Mouse (Mus musculus): ENCODE results near the gene Cdkn1b. TPM values are rescaled to one million over a fixed set of nuclear protein-coding genes. Genes with fewer than 3 reads are reported as not detected.

The Cdkn1b gene
- 33.2 and 44.7 TPM in 2 replicates for total RNA-seq (2014; rRNA removed)
- 26.3 and 30.2 TPM in 2 replicates for polyA plus RNA-seq (2015; fragmentation: Nextera tagmentation; extraction: Ambion mirVana)

- no peaks in the 10 kb centered on the region for H3K36me3 ChIP-seq (ENCODE audit: insufficient read depth, low read length)
- H3K27ac ChIP-seq, result peak within 1 kb of the TSS; percentile 95
- ATAC-seq (peak; percentile 97), DNase-seq (ENCODE audit: low spot score) (peak; percentile 96)
- no peaks in the 10 kb centered on the region for H3K9me3 ChIP-seq (ENCODE audit: low read length)
- H3K4me2 ChIP-seq (ENCODE audit: low read depth, low read length), result peak within 1 kb of the TSS; percentile 83
- no peak; the same call in 1 of the 2 replicates for TF ChIP-seq CTCF (IDR thresholded peaks at IDR 0.05; ENCODE audit: low read depth)
- WGBS, result under 1% methylated on average over 76 of the region's 77 CpGs
- peak within 1 kb of the TSS; percentile 83 for H3K9ac ChIP-seq (replicated peaks; ENCODE audit: low read length)
- no peaks in the 10 kb centered on the region; the same call in 1 of the 2 replicates for H3K27me3 ChIP-seq (ENCODE audit: insufficient read depth, low read length)
- H3K4me3 ChIP-seq (ENCODE audit: low read length), result peak within 1 kb of the TSS; percentile 91
- 0 out of 2 replicates have a peak, but pooled peaks cover 5% of the 10 kb centered on the region for H3K4me1 ChIP-seq (ENCODE audit: insufficient read depth, low read length)
Observed at GRCm38 (mm10) chr6:134920190-134921013, at the start of gene Cdkn1b. Gene Cdkn1b (plus strand): TSS chr6:134920401.

GRCm38 (mm10) chr6:134870887-134871286 lies 49.3 kb upstream of the Cdkn1b start:
- no peak overlapping the region for H3K4me2 ChIP-seq (ENCODE audit: low read depth, low read length)
- 94% methylated on average over 4 of the region's 4 CpGs for WGBS
- H3K4me1 ChIP-seq (ENCODE audit: insufficient read depth, low read length), result no peaks in the 10 kb centered on the region
- no peak overlapping the region for H3K9ac ChIP-seq (replicated peaks; ENCODE audit: low read length)
- no peaks in the 10 kb centered on the region for H3K9me3 ChIP-seq (ENCODE audit: low read length)
- DNase-seq (ENCODE audit: low spot score) (no peak), ATAC-seq (no peak)
- no peak for TF ChIP-seq CTCF (IDR thresholded peaks at IDR 0.05; ENCODE audit: low read depth)
- no peak overlapping the region for H3K4me3 ChIP-seq (ENCODE audit: low read length)
- peaks cover 19% of the 10 kb centered on the region for H3K36me3 ChIP-seq (ENCODE audit: insufficient read depth, low read length)
- no peak overlapping the region for H3K27ac ChIP-seq
- H3K27me3 ChIP-seq (ENCODE audit: insufficient read depth, low read length), result no peaks in the 10 kb centered on the region

- no peak for DNase-seq (ENCODE audit: low spot score)
- TF ChIP-seq CTCF (IDR thresholded peaks at IDR 0.05; ENCODE audit: low read depth), result no peak
- no peak for ATAC-seq
- H3K4me3 ChIP-seq (ENCODE audit: low read length), result no peak overlapping the region
- H3K4me2 ChIP-seq (ENCODE audit: low read depth, low read length), result no peak overlapping the region
- no peak overlapping the region for H3K27ac ChIP-seq
- no peaks in the 10 kb centered on the region for H3K9me3 ChIP-seq (ENCODE audit: low read length)
- H3K4me1 ChIP-seq (ENCODE audit: insufficient read depth, low read length), result no peaks in the 10 kb centered on the region
- peaks cover 16% of the 10 kb centered on the region for H3K36me3 ChIP-seq (ENCODE audit: insufficient read depth, low read length)
- no peak overlapping the region for H3K9ac ChIP-seq (replicated peaks; ENCODE audit: low read length)
- 93% methylated on average over 2 of the region's 2 CpGs for WGBS
- H3K27me3 ChIP-seq (ENCODE audit: insufficient read depth, low read length), result no peaks in the 10 kb centered on the region
Observed at GRCm38 (mm10) chr6:134872236-134872635, 48.0 kb upstream of the Cdkn1b start.

- ATAC-seq (no peak), DNase-seq (ENCODE audit: low spot score) (no peak)
- Histone ChIP-seq H3K9me3 (ENCODE audit: low read length) (no peaks in the 10 kb centered on the region), H3K27ac (no peak overlapping the region), H3K9ac (replicated peaks; ENCODE audit: low read length) (no peak overlapping the region), H3K36me3 (ENCODE audit: insufficient read depth, low read length) (peaks cover 16% of the 10 kb centered on the region), H3K4me3 (ENCODE audit: low read length) (no peak overlapping the region), H3K4me2 (ENCODE audit: low read depth, low read length) (no peak overlapping the region), H3K27me3 (ENCODE audit: insufficient read depth, low read length) (no peaks in the 10 kb centered on the region), H3K4me1 (ENCODE audit: insufficient read depth, low read length) (no peaks in the 10 kb centered on the region)
- TF ChIP-seq CTCF (IDR thresholded peaks at IDR 0.05; ENCODE audit: low read depth), result peak; percentile 53
- WGBS, result 87% methylated on average over 2 of the region's 2 CpGs
Observed at GRCm38 (mm10) chr6:134873018-134873417, 47.2 kb upstream of the Cdkn1b start.

GRCm38 (mm10) chr6:134876795-134877194 lies 43.4 kb upstream of the Cdkn1b start:
- peak; percentile 23; the same call in 1 of the 2 replicates for TF ChIP-seq CTCF (IDR thresholded peaks at IDR 0.05; ENCODE audit: low read depth)
- Histone ChIP-seq H3K27ac (no peak overlapping the region), H3K27me3 (ENCODE audit: insufficient read depth, low read length) (no peaks in the 10 kb centered on the region), H3K4me3 (ENCODE audit: low read length) (no peak overlapping the region), H3K9ac (replicated peaks; ENCODE audit: low read length) (no peak overlapping the region), H3K9me3 (ENCODE audit: low read length) (no peaks in the 10 kb centered on the region), H3K36me3 (ENCODE audit: insufficient read depth, low read length) (no peaks in the 10 kb centered on the region; the same call in 1 of the 2 replicates), H3K4me1 (ENCODE audit: insufficient read depth, low read length) (no peaks in the 10 kb centered on the region), H3K4me2 (ENCODE audit: low read depth, low read length) (no peak overlapping the region)
- DNase-seq (ENCODE audit: low spot score) (no peak), ATAC-seq (no peak)
- WGBS, result 74% methylated on average over 6 of the region's 6 CpGs

- DNase-seq (ENCODE audit: low spot score), result no peak
- Histone ChIP-seq H3K4me2 (ENCODE audit: low read depth, low read length) (no peak overlapping the region), H3K27me3 (ENCODE audit: insufficient read depth, low read length) (no peaks in the 10 kb centered on the region), H3K4me3 (ENCODE audit: low read length) (no peak overlapping the region), H3K36me3 (ENCODE audit: insufficient read depth, low read length) (no peaks in the 10 kb centered on the region; the same call in 1 of the 2 replicates), H3K9ac (replicated peaks; ENCODE audit: low read length) (no peak overlapping the region), H3K27ac (no peak overlapping the region), H3K9me3 (ENCODE audit: low read length) (no peaks in the 10 kb centered on the region), H3K4me1 (ENCODE audit: insufficient read depth, low read length) (no peaks in the 10 kb centered on the region)
- ATAC-seq, result no peak
- 93% methylated on average over 4 of the region's 4 CpGs for WGBS
- no peak for TF ChIP-seq CTCF (IDR thresholded peaks at IDR 0.05; ENCODE audit: low read depth)
Observed at GRCm38 (mm10) chr6:134877276-134877675, 42.9 kb upstream of the Cdkn1b start.

- no peak for DNase-seq (ENCODE audit: low spot score)
- WGBS, result 67% methylated on average over 1 of the region's 1 CpGs
- no peaks in the 10 kb centered on the region for H3K9me3 ChIP-seq (ENCODE audit: low read length)
- no peaks in the 10 kb centered on the region for H3K27me3 ChIP-seq (ENCODE audit: insufficient read depth, low read length)
- no peak overlapping the region for H3K4me2 ChIP-seq (ENCODE audit: low read depth, low read length)
- TF ChIP-seq CTCF (IDR thresholded peaks at IDR 0.05; ENCODE audit: low read depth), result no peak
- ATAC-seq, result no peak
- no peaks in the 10 kb centered on the region for H3K4me1 ChIP-seq (ENCODE audit: insufficient read depth, low read length)
- no peak overlapping the region for H3K4me3 ChIP-seq (ENCODE audit: low read length)
- H3K9ac ChIP-seq (replicated peaks; ENCODE audit: low read length), result no peak overlapping the region
- no peak overlapping the region for H3K27ac ChIP-seq
- H3K36me3 ChIP-seq (ENCODE audit: insufficient read depth, low read length), result no peaks in the 10 kb centered on the region; the same call in 1 of the 2 replicates
Observed at GRCm38 (mm10) chr6:134877892-134878291, 42.3 kb upstream of the Cdkn1b start.

Data from hindbrain, postnatal 0 days (tissue).